ENCODE assay signal across 8 mouse cellular contexts in genomic region chr5:107986255-107986966, GRCm38 (mm10). TPM values are rescaled to one million over a fixed set of nuclear protein-coding genes. Genes with fewer than 3 reads are reported as not detected.
DNase-seq lines count a peak whose midpoint lies in the region; ATAC-seq and TF ChIP-seq lines count a peak whose summit lies in the region.

No protein-coding gene starts in this region.

- intact Hi-C loops in heart, postnatal 25 days (cut with DNase I) = loop anchor here (2.0 to 5.0 kb wide), 4 partner anchors 14 to 66 kb away; no protein-coding TSS in a partner anchor

- TF ChIP-seq CTCF in E14TG2a.4 (conservative IDR thresholded peaks at IDR 0.05; ENCODE audit: low read length) = peak; percentile 26
- peak; percentile 80 for TF ChIP-seq CTCF in liver, postnatal 0 days (IDR thresholded peaks at IDR 0.05; ENCODE audit: low read depth)
- peak; percentile 81 for TF ChIP-seq CTCF in stomach, postnatal 0 days (IDR thresholded peaks at IDR 0.05; ENCODE audit: low read depth)

- H3K4me3 ChIP-seq in E14TG2a.4 (replicated peaks; ENCODE audit: low read length) = peak overlapping the region; percentile 92
- H3K4me3 ChIP-seq in forebrain, embryonic 11.5 days (ENCODE audit: low read depth, low read length) = peak overlapping the region; percentile 75
- H3K4me3 ChIP-seq in liver, postnatal 0 days (ENCODE audit: low read depth, low read length) = peak overlapping the region; percentile 92
- H3K4me3 ChIP-seq in neural tube, embryonic 13.5 days = peak overlapping the region; percentile 88
- peak overlapping the region; percentile 85 for H3K4me3 ChIP-seq in stomach, postnatal 0 days (ENCODE audit: low read depth, low read length)

- H3K9ac ChIP-seq in forebrain, embryonic 11.5 days (ENCODE audit: low read length) = peak overlapping the region; percentile 81
- peak overlapping the region; percentile 82 for H3K9ac ChIP-seq in liver, postnatal 0 days (replicated peaks)
- H3K9ac ChIP-seq in neural tube, embryonic 13.5 days = peak overlapping the region; percentile 95
- peak overlapping the region; percentile 82 for H3K9ac ChIP-seq in stomach, postnatal 0 days (ENCODE audit: low read length)

- peaks cover 11% of the 10 kb centered on the region for H3K27me3 ChIP-seq in E14TG2a.4 (ENCODE audit: insufficient read depth, low read length)
- no peaks in the 10 kb centered on the region for H3K27me3 ChIP-seq in forebrain, embryonic 11.5 days (ENCODE audit: control insufficient read depth, insufficient read depth, low read length)
- H3K27me3 ChIP-seq in liver, postnatal 0 days (ENCODE audit: insufficient read depth, low read length) = no peaks in the 10 kb centered on the region
- no peaks in the 10 kb centered on the region for H3K27me3 ChIP-seq in neural tube, embryonic 13.5 days
- H3K27me3 ChIP-seq in stomach, postnatal 0 days (ENCODE audit: control insufficient read depth, insufficient read depth, low read length) = no peaks in the 10 kb centered on the region

- H3K4me1 ChIP-seq in E14TG2a.4 (replicated peaks; ENCODE audit: low read depth, low read length) = peaks cover 11% of the 10 kb centered on the region
- no peaks in the 10 kb centered on the region for H3K4me1 ChIP-seq in forebrain, embryonic 11.5 days (replicated peaks; ENCODE audit: control insufficient read depth, insufficient read depth, low read length)
- H3K4me1 ChIP-seq in liver, postnatal 0 days (ENCODE audit: insufficient read depth) = peaks cover 11% of the 10 kb centered on the region
- peaks cover 19% of the 10 kb centered on the region for H3K4me1 ChIP-seq in neural tube, embryonic 13.5 days (replicated peaks)
- no peaks in the 10 kb centered on the region for H3K4me1 ChIP-seq in stomach, postnatal 0 days (replicated peaks; ENCODE audit: control insufficient read depth, insufficient read depth)

- peak; percentile 64 for DNase-seq in c-Kit-positive CD71-positive TER-119-positive erythroid progenitor cells, embryonic 14.5 days (ENCODE audit: low spot score)
- DNase-seq in forebrain, embryonic 11.5 days (ENCODE audit: low spot score) = no peak
- DNase-seq in heart, postnatal 25 days (ENCODE audit: low spot score) = peak; percentile 24
- peak; percentile 59 to 82 for DNase-seq in layer of hippocampus, adult 18-20 months (ENCODE audit: low spot score in 2 of 2)
- peak; percentile 61 for DNase-seq in liver, postnatal 0 days
- DNase-seq in stomach, postnatal 0 days (ENCODE audit: low spot score) = peak; percentile 40

- under 1% methylated on average over 41 of the region's 54 CpGs for WGBS in forebrain, embryonic 11.5 days
- WGBS in liver, postnatal 0 days (ENCODE audit: insufficient replicate concordance) = under 1% methylated on average over 31 of the region's 54 CpGs
- WGBS in neural tube, embryonic 13.5 days = under 1% methylated on average over 40 of the region's 54 CpGs
- under 1% methylated on average over 52 of the region's 54 CpGs for WGBS in stomach, postnatal 0 days

- no peaks in the 10 kb centered on the region for H3K36me3 ChIP-seq in E14TG2a.4 (ENCODE audit: insufficient read depth, low read length)
- no peaks in the 10 kb centered on the region for H3K36me3 ChIP-seq in forebrain, embryonic 11.5 days (ENCODE audit: control insufficient read depth, insufficient read depth, low read length)
- H3K36me3 ChIP-seq in liver, postnatal 0 days (replicated peaks; ENCODE audit: insufficient read depth, low read length) = no peaks in the 10 kb centered on the region
- no peaks in the 10 kb centered on the region for H3K36me3 ChIP-seq in neural tube, embryonic 13.5 days
- H3K36me3 ChIP-seq in stomach, postnatal 0 days (ENCODE audit: control insufficient read depth, insufficient read depth, low read length) = no peaks in the 10 kb centered on the region

- peak overlapping the region; percentile 79 for H3K27ac ChIP-seq in forebrain, embryonic 11.5 days (ENCODE audit: low read depth, low read length)
- H3K27ac ChIP-seq in liver, postnatal 0 days (ENCODE audit: low read depth) = peak overlapping the region; percentile 85
- H3K27ac ChIP-seq in neural tube, embryonic 13.5 days (replicated peaks) = peak overlapping the region; percentile 97
- peak overlapping the region; percentile 90 for H3K27ac ChIP-seq in stomach, postnatal 0 days (replicated peaks)

- ATAC-seq in forebrain, embryonic 11.5 days (replicated peaks; ENCODE audit: low FRiP score) = peak; percentile 82
- ATAC-seq in liver, postnatal 0 days = peak; percentile 71
- ATAC-seq in neural tube, embryonic 13.5 days (ENCODE audit: low read depth) = peak; percentile 83
- ATAC-seq in stomach, postnatal 0 days (ENCODE audit: low FRiP score, low TSS enrichment) = peak; percentile 72

- H3K4me2 ChIP-seq in forebrain, embryonic 11.5 days (ENCODE audit: low read depth, low read length, severe bottlenecking) = peak overlapping the region; percentile 82
- peak overlapping the region; percentile 100 for H3K4me2 ChIP-seq in liver, postnatal 0 days (ENCODE audit: low read depth, low read length)
- H3K4me2 ChIP-seq in neural tube, embryonic 13.5 days = peak overlapping the region; percentile 65
- H3K4me2 ChIP-seq in stomach, postnatal 0 days (replicated peaks; ENCODE audit: low read depth) = peak overlapping the region; percentile 94

- no peak for TF ChIP-seq EP300 in liver, postnatal 0 days (IDR thresholded peaks at IDR 0.05; ENCODE audit: low read depth)
- no peak for TF ChIP-seq EP300 in stomach, postnatal 0 days (optimal IDR thresholded peaks at IDR 0.05)

- no peaks in the 10 kb centered on the region for H3K9me3 ChIP-seq in E14TG2a.4 (ENCODE audit: low read length)
- no peaks in the 10 kb centered on the region for H3K9me3 ChIP-seq in forebrain, embryonic 11.5 days (ENCODE audit: control insufficient read depth, low read length)
- H3K9me3 ChIP-seq in liver, postnatal 0 days (ENCODE audit: low read length) = no peaks in the 10 kb centered on the region
- no peaks in the 10 kb centered on the region for H3K9me3 ChIP-seq in neural tube, embryonic 13.5 days
- H3K9me3 ChIP-seq in stomach, postnatal 0 days (ENCODE audit: control insufficient read depth, low read length) = no peaks in the 10 kb centered on the region

RNA-seq across cellular contexts. Expression of gene Fam69a, which starts 0.5 kb away (rescaled TPM):
- polyA plus RNA-seq in forebrain, embryonic 11.5 days (2014; fragmentation: Nextera tagmentation; extraction: Ambion mirVana) = 18.1 and 21.7 TPM in 2 replicates
- 10 to 100 TPM in 1 of 2 experiments, 1 to 10 TPM in 1; 8.0 to 10.9 TPM for total RNA-seq in heart, postnatal 25 days (2021)
- total RNA-seq in layer of hippocampus, adult 18-20 months (2021) = 10 to 100 TPM; 28.3 to 35.2 TPM
- 8.3 and 9.0 TPM in 2 replicates for polyA plus RNA-seq in liver, postnatal 0 days (2015; fragmentation: Nextera tagmentation; extraction: Ambion mirVana)
- polyA plus RNA-seq in neural tube, embryonic 13.5 days (2015; fragmentation: Nextera tagmentation; extraction: Ambion mirVana) = 46.2 and 51.2 TPM in 2 replicates
- polyA plus RNA-seq in stomach, postnatal 0 days (2015; fragmentation: Nextera tagmentation; extraction: Ambion mirVana) = 15.5 and 16.3 TPM in 2 replicates

Comparison
In these comparisons a context has a peak if more than half of its experiments do, and no peak if none do; other contexts are left out.
1. CTCF ChIP-seq: peak in every context shown above with its lines; median percentile 81 in stomach, postnatal 0 days; 80 in liver, postnatal 0 days; 26 in E14TG2a.4.